Mouse (Mus musculus) MEL (cell line): ENCODE results near the gene Rab22a. TPM values are rescaled to one million over a fixed set of nuclear protein-coding genes. Genes with fewer than 3 reads are reported as not detected.

Source experiments
- DNase-seq: peaks from one replicate; pipeline ENCODE4 v3.0.0; 2011; ENCODE audit warnings: low read depth, low spot score
- H3K27ac ChIP-seq: 2 replicates; pipeline ENCODE4 v1.5.1; 2012; ENCODE audit warnings: low read depth, mild to moderate bottlenecking, control low read depth, low read length, moderate library complexity; ENCODE audit not compliant: control insufficient read depth
- H3K27me3 ChIP-seq, 2 experiments: fragments of 150-350 bp in 1 of 2; sonication (generic) in 1 of 2; 2 replicates each; pipeline ENCODE4 v1.6.1; 2012; ENCODE audit warnings: low read length in 2 of 2, mild to moderate bottlenecking in 2 of 2, improper control_type of control experiment in 1 of 2, moderate library complexity in 1 of 2; ENCODE audit not compliant: insufficient read depth in 2 of 2, control insufficient read depth in 1 of 2
- H3K36me3 ChIP-seq, 2 experiments: 2 replicates each; pipeline ENCODE4 v1.6.1; 2012 to 2014; ENCODE audit warnings: low read length in 2 of 2, improper control_type of control experiment in 1 of 2, inconsistent platforms in 1 of 2, mild to moderate bottlenecking in 1 of 2; ENCODE audit not compliant: insufficient read depth in 2 of 2, control insufficient read depth in 1 of 2
- H3K4me1 ChIP-seq, 2 experiments: fragments of 150-350 bp in 1 of 2; sonication (generic) in 1 of 2; 2 replicates each; pipeline ENCODE4 v1.6.1; 2012; ENCODE audit warnings: low read length in 2 of 2, improper control_type of control experiment in 1 of 2, mild to moderate bottlenecking in 1 of 2; ENCODE audit not compliant: insufficient read depth in 2 of 2, control insufficient read depth in 1 of 2
- H3K4me3 ChIP-seq, 2 experiments: fragments of 150-350 bp in 1 of 2; sonication (generic) in 1 of 2; 2 replicates each; pipeline ENCODE4 v1.5.1; 2012; ENCODE audit warnings: low read depth in 2 of 2, low read length in 2 of 2, mild to moderate bottlenecking in 2 of 2, moderate library complexity in 2 of 2, control low read depth in 1 of 2, improper control_type of control experiment in 1 of 2; ENCODE audit not compliant: control insufficient read depth in 1 of 2, insufficient read depth in 1 of 2
- H3K79me2 ChIP-seq: 2 replicates; pipeline ENCODE4 v1.6.1; 2012; ENCODE audit warnings: mild to moderate bottlenecking, low read length, moderate library complexity; ENCODE audit not compliant: control insufficient read depth, poor library complexity, insufficient read depth
- H3K9ac ChIP-seq: 2 replicates; pipeline ENCODE4 v1.6.1; 2012; ENCODE audit warnings: low read depth, mild to moderate bottlenecking, control low read depth, low read length, moderate library complexity; ENCODE audit not compliant: control insufficient read depth, poor library complexity, severe bottlenecking
- H3K9me3 ChIP-seq: fragments of 150-350 bp; sonication (generic); replicated peaks from 2 replicates; pipeline ENCODE4 v1.6.1; 2012; ENCODE audit warnings: mild to moderate bottlenecking, low read length, improper control_type of control experiment, moderate library complexity; ENCODE audit not compliant: insufficient read depth
- BHLHE40 ChIP-seq: IDR thresholded peaks from 2 replicates; pipeline ENCODE4 v1.6.1; 2012; ENCODE audit warnings: low read depth, mild to moderate bottlenecking, inconsistent platforms, low read length, improper control_type of control experiment, borderline replicate concordance
- CHD1 ChIP-seq: IDR thresholded peaks from 2 replicates; pipeline ENCODE4 v1.6.1; 2012; ENCODE audit warnings: low read depth, mild to moderate bottlenecking, inconsistent platforms, low read length, improper control_type of control experiment
- CTCF ChIP-seq, 3 experiments: IDR thresholded peaks in 2 of 3; conservative IDR thresholded peaks in 1 of 3; 2 replicates each; pipeline ENCODE4 v1.5.1; 2011 to 2012; ENCODE audit warnings: low read length in 3 of 3, low read depth in 2 of 3, mild to moderate bottlenecking in 2 of 3, improper control_type of control experiment in 1 of 3, inconsistent platforms in 1 of 3, mixed read lengths in 1 of 3, moderate library complexity in 1 of 3; ENCODE audit not compliant: control insufficient read depth in 1 of 3, insufficient read depth in 1 of 3, poor library complexity in 1 of 3, severe bottlenecking in 1 of 3
- GABPA ChIP-seq: IDR thresholded peaks from 2 replicates; pipeline ENCODE4 v1.6.1; 2012; ENCODE audit warnings: low read depth, mild to moderate bottlenecking, inconsistent platforms, low read length, improper control_type of control experiment, moderate library complexity
- GATA1 ChIP-seq: IDR thresholded peaks from 2 replicates; pipeline ENCODE4 v1.6.1; 2011; ENCODE audit warnings: low read depth, low read length, improper control_type of control experiment
- HCFC1 ChIP-seq: IDR thresholded peaks from 2 replicates; pipeline ENCODE4 v1.6.1; 2012; ENCODE audit warnings: low read depth, mild to moderate bottlenecking, inconsistent platforms, low read length, improper control_type of control experiment, moderate library complexity
- KAT2A ChIP-seq: conservative IDR thresholded peaks from 2 replicates; pipeline ENCODE4 v1.6.1; 2012; ENCODE audit warnings: low read depth, low read length, improper control_type of control experiment, inconsistent platforms
- MAX ChIP-seq: IDR thresholded peaks from 2 replicates; pipeline ENCODE4 v1.6.1; 2011; ENCODE audit warnings: low read length, improper control_type of control experiment
- MEF2A ChIP-seq: IDR thresholded peaks from 2 replicates; pipeline ENCODE4 v1.6.1; 2014; ENCODE audit warnings: low read depth, mild to moderate bottlenecking, inconsistent platforms, low read length, improper control_type of control experiment; ENCODE audit not compliant: poor library complexity, insufficient replicate concordance, severe bottlenecking; ENCODE audit errors: extremely low read depth
- MXI1 ChIP-seq: IDR thresholded peaks from 2 replicates; pipeline ENCODE4 v1.6.1; 2011; ENCODE audit warnings: mild to moderate bottlenecking, low read depth, low read length, improper control_type of control experiment
- MYB ChIP-seq: IDR thresholded peaks from 2 replicates; pipeline ENCODE4 v1.6.1; 2011; ENCODE audit warnings: mild to moderate bottlenecking, low read depth, low read length, improper control_type of control experiment
- MYC ChIP-seq: IDR thresholded peaks from 2 replicates; pipeline ENCODE4 v1.6.1; 2011; ENCODE audit warnings: low read depth, mild to moderate bottlenecking, low read length, improper control_type of control experiment, moderate library complexity
- NELFE ChIP-seq: IDR thresholded peaks from 2 replicates; pipeline ENCODE4 v1.6.1; 2011; ENCODE audit warnings: low read depth, low read length, improper control_type of control experiment
- POLR2A ChIP-seq, 2 experiments: IDR thresholded peaks; 2 replicates each; pipeline ENCODE4 v1.6.1; 2011 to 2012; ENCODE audit warnings: low read length in 2 of 2, mild to moderate bottlenecking in 2 of 2, control low read depth in 1 of 2, improper control_type of control experiment in 1 of 2, low read depth in 1 of 2, moderate library complexity in 1 of 2; ENCODE audit not compliant: control insufficient read depth in 1 of 2, insufficient read depth in 1 of 2, poor library complexity in 1 of 2
- POLR2AphosphoS5 ChIP-seq: IDR thresholded peaks from 2 replicates; pipeline ENCODE4 v1.6.1; 2012; ENCODE audit warnings: low read depth, borderline replicate concordance, mild to moderate bottlenecking, inconsistent platforms, low read length, moderate library complexity, mixed read lengths
- RCOR1 ChIP-seq: IDR thresholded peaks from 2 replicates; pipeline ENCODE4 v1.6.1; 2012; ENCODE audit warnings: low read depth, mild to moderate bottlenecking, inconsistent platforms, low read length, improper control_type of control experiment
- SIN3A ChIP-seq: IDR thresholded peaks from 2 replicates; pipeline ENCODE4 v1.6.1; 2012; ENCODE audit warnings: low read length, improper control_type of control experiment, inconsistent platforms
- SMC3 ChIP-seq: IDR thresholded peaks from 2 replicates; pipeline ENCODE4 v1.6.1; 2011; ENCODE audit warnings: low read depth, low read length, improper control_type of control experiment
- TCF12 ChIP-seq: IDR thresholded peaks from 2 replicates; pipeline ENCODE4 v1.6.1; 2014; ENCODE audit warnings: low read depth, mild to moderate bottlenecking, inconsistent platforms, low read length, improper control_type of control experiment, moderate library complexity
- UBTF ChIP-seq: IDR thresholded peaks from 2 replicates; pipeline ENCODE4 v1.6.1; 2012; ENCODE audit warnings: low read depth, mild to moderate bottlenecking, inconsistent platforms, low read length, improper control_type of control experiment, moderate library complexity, borderline replicate concordance; ENCODE audit not compliant: insufficient read depth
- ZNF384 ChIP-seq: IDR thresholded peaks from 2 replicates; pipeline ENCODE4 v1.6.1; 2012; ENCODE audit warnings: low read depth, mild to moderate bottlenecking, inconsistent platforms, low read length, improper control_type of control experiment
- polyA plus RNA-seq, 2 experiments: library from polyadenylated mRNA; stranded (reverse) in 1 of 2; unstranded in 1 of 2; fragments of >175 nt in 1 of 2; fragments of >200 nt in 1 of 2; gene quantifications; 2 replicates each; pipeline versions ENCODE4 v1.2.1 to v1.2.4; 2012; ENCODE audit warnings: low replicate concordance in 2 of 2, low read depth in 1 of 2; ENCODE audit not compliant: insufficient read length in 2 of 2, insufficient read depth in 1 of 2, missing spikeins in 1 of 2
- total RNA-seq: library from RNA; depleted of rRNA; stranded (reverse); fragments of 300-350 nt; gene quantifications from 2 replicates; pipeline ENCODE4 v1.2.3, GENCODE M21; 2012

The Rab22a gene
- total and polyA plus RNA-seq, 3 experiments, result 8.9 to 15.8 TPM; not detected in 1

DNA sequence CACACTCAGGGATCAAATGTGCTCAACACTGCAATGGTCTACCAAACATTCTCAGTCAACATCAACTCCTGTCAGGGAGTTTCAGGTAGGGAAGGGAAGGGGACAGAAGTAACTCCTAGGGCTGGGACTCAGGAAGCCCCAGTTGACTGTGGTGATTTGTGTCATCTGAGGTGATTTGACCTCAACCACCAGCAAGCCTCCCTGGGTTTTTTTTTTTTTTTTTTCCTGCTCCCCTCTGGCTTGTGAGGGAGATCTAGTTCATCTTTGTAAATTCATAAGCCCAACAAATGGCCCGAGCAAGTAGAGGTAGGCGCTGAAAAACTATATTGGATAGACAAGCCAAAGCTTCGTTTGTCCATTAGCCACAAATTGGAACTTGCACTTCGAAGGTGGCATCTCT lies 1.0 kb upstream of the Rab22a start:
- H3K27ac ChIP-seq, result peak overlapping the region; percentile 81
- H3K36me3 ChIP-seq, result peaks cover 0 to 43% of the 10 kb centered on the region in 2 experiments; a peak in 3 of 4 replicates
- peak overlapping the region; percentile 68 to 96 for H3K4me3 ChIP-seq
- H3K4me1 ChIP-seq, result peaks cover 28 to 42% of the 10 kb centered on the region in 2 experiments
- H3K9me3 ChIP-seq, result no peaks in the 10 kb centered on the region
- no peaks in the 10 kb centered on the region for H3K27me3 ChIP-seq
- H3K9ac ChIP-seq, result peak overlapping the region; percentile 74
- TF ChIP-seq ZNF384 (peak; percentile 61), POLR2A (IDR thresholded peaks at IDR 0.05; ENCODE audit: control insufficient read depth in 1 of 2, insufficient read depth in 1 of 2, low read depth in 1 of 2, low read length in 2 of 2, poor library complexity in 1 of 2) (no peak)
- peaks cover 20% of the 10 kb centered on the region for H3K79me2 ChIP-seq
- no peak for DNase-seq

- H3K4me3 ChIP-seq, result peak overlapping the region; percentile 89 to 99
- H3K9ac ChIP-seq, result peak overlapping the region; percentile 97
- TF ChIP-seq UBTF (no peak), POLR2A (IDR thresholded peaks at IDR 0.05; ENCODE audit: control insufficient read depth in 1 of 2, insufficient read depth in 1 of 2, low read depth in 1 of 2, low read length in 2 of 2, poor library complexity in 1 of 2) (peak in 1 of 2 experiments; percentile 91; a peak in 2 of 4 replicates), NELFE (0 out of 2 replicates have a peak, but pooled peaks have one; percentile 68)
- TF ChIP-seq, all 39 proteins: peak for 2
- Histone ChIP-seq H3K79me2 (peaks cover 20% of the 10 kb centered on the region), H3K4me1 (peaks cover 35 to 55% of the 10 kb centered on the region in 2 experiments), H3K9me3 (no peaks in the 10 kb centered on the region), H3K27me3 (no peaks in the 10 kb centered on the region), H3K36me3 (peaks cover 2 to 59% of the 10 kb centered on the region in 2 experiments; a peak in 3 of 4 replicates), H3K27ac (peak overlapping the region; percentile 54)
- DNase-seq, result peak; percentile 53
These were observed 545 bp downstream of the Rab22a start for GRCm38 (mm10) chr2:173659926-173660684.

DNA sequence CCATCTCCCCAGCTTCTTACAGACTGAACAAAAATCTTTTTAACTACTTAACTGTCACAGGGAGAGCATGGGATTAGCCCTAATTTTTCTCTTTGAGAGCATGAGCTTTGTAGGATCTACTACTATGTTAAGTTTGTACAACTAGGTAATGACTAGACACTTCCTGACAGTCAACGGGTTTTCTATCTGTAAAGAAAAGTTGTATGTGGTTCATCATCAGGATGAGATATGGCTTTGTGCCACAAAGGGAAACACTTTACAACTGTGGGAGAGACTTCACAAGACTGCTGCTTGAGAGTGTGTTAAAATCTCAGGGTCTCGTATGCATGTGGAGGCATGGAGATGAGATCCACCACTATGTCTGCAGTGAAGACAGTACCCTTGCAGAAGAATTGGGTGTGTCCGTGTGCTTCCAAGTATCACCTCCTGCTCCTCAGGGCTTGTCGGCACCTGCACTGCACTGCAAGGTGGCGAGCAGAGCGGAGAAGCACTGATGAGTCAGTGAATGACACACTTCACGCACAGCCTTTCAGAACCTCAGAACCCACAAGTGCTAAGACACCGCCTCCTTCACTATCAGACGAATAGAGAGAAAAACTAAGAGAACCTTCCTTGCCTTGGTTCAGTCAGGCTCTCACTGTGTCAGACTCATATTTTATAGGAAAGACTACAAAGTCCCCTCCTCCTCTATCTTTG lies 2.8 kb downstream of the Rab22a start:
- Histone ChIP-seq H3K79me2 (peaks cover 22% of the 10 kb centered on the region), H3K27ac (peak overlapping the region; percentile 89), H3K4me3 (peak overlapping the region in 1 of 2 experiments; percentile 16; a peak in 2 of 4 replicates), H3K4me1 (peaks cover 41 to 62% of the 10 kb centered on the region in 2 experiments), H3K9me3 (no peaks in the 10 kb centered on the region), H3K36me3 (peaks cover 10 to 63% of the 10 kb centered on the region in 2 experiments), H3K9ac (peak overlapping the region; percentile 37; the same call in 1 of the 2 replicates), H3K27me3 (no peaks in the 10 kb centered on the region)
- DNase-seq, result peak; percentile 72
- TF ChIP-seq TCF12 (peak; percentile 71), CTCF (IDR thresholded peaks at IDR 0.05 in 2 of 3, conservative IDR thresholded peaks at IDR 0.05 in 1 of 3; ENCODE audit: control insufficient read depth in 1 of 3, insufficient read depth in 1 of 3, low read depth in 2 of 3, low read length in 3 of 3, poor library complexity in 1 of 3, severe bottlenecking in 1 of 3) (no peak), ZNF384 (no peak), NELFE (no peak), MYB (no peak), CHD1 (no peak), POLR2AphosphoS5 (no peak), HCFC1 (no peak), BHLHE40 (no peak), MXI1 (no peak; the same call in 1 of the 2 replicates), MEF2A (no peak), SIN3A (peak; percentile 62), POLR2A (IDR thresholded peaks at IDR 0.05; ENCODE audit: control insufficient read depth in 1 of 2, insufficient read depth in 1 of 2, low read depth in 1 of 2, low read length in 2 of 2, poor library complexity in 1 of 2) (no peak), GATA1 (peak; percentile 69), MYC (no peak), SMC3 (no peak), RCOR1 (no peak), KAT2A (no peak), MAX (no peak), GABPA (no peak)
